Mouse (Mus musculus) erythroblast, adult 5-6 weeks (primary cell): ENCODE results near the gene Capsl. TPM values are rescaled to one million over a fixed set of nuclear protein-coding genes. Genes with fewer than 3 reads are reported as not detected.

Source experiments
- total RNA-seq, 2 experiments: library from RNA; stranded (forward) in 1 of 2; stranded (reverse) in 1 of 2; fragments of 150-400 nt in 1 of 2; fragments of 200-764, 138-1000 nt in 1 of 2; gene quantifications; 2 replicates each; pipeline versions ENCODE4 v1.2.3 to v1.2.4; 2015 to 2017; ENCODE audit warnings: low replicate concordance in 2 of 2

The Capsl gene
- total RNA-seq, 2 experiments from 2014 or later = not detected

Other genes starting within 250 kb of the Capsl start
- not detected in 2 replicates for gene Ugt3a1, start 159.1 kb upstream of the Capsl start, total RNA-seq (2015; ENCODE audit: low replicate concordance)
- not detected in 2 replicates for gene Ugt3a1, start 159.1 kb upstream of the Capsl start, total RNA-seq (2017; ENCODE audit: low replicate concordance)
- gene Ugt3a2, start 100.5 kb upstream of the Capsl start, total RNA-seq (2015; ENCODE audit: low replicate concordance) = not detected in 2 replicates
- gene Ugt3a2, start 100.5 kb upstream of the Capsl start, total RNA-seq (2017; ENCODE audit: low replicate concordance) = not detected in 2 replicates
- gene Il7r, start 94.1 kb downstream of the Capsl start, total RNA-seq (2015; ENCODE audit: low replicate concordance) = 1.9 and 2.1 TPM in 2 replicates
- gene Il7r, start 94.1 kb downstream of the Capsl start, total RNA-seq (2017; ENCODE audit: low replicate concordance) = 1.3 and 2.3 TPM in 2 replicates